Mouse (Mus musculus) olfactory bulb, adult 2 months (tissue): ENCODE measurements around the gene Gm11492. TPM values are rescaled to one million over a fixed set of nuclear protein-coding genes. Genes with fewer than 3 reads are reported as not detected.

ENCODE experiments used
- H3K27ac ChIP-seq: fragments of 200-500 bp; 2 replicates; pipeline ENCODE4 v1.5.1; 2012; ENCODE audit warnings: low read depth, low read length; ENCODE audit not compliant: insufficient read depth
- H3K4me1 ChIP-seq: fragments of 200-500 bp; 2 replicates; pipeline ENCODE4 v1.6.1; 2012; ENCODE audit warnings: low read length; ENCODE audit not compliant: control insufficient read depth, insufficient read depth
- H3K4me3 ChIP-seq: fragments of 200-500 bp; 2 replicates; pipeline ENCODE4 v1.5.1; 2012; ENCODE audit warnings: mild to moderate bottlenecking, low read depth, low read length, moderate library complexity; ENCODE audit not compliant: insufficient read depth
- CTCF ChIP-seq: fragments of 200-500 bp; IDR thresholded peaks from 2 replicates; pipeline ENCODE4 v1.5.1; 2012; ENCODE audit warnings: low read depth, mild to moderate bottlenecking, low read length, moderate library complexity; ENCODE audit not compliant: insufficient read depth
- POLR2A ChIP-seq: fragments of 200-500 bp; IDR thresholded peaks from 2 replicates; pipeline ENCODE4 v1.6.1; 2012; ENCODE audit warnings: mild to moderate bottlenecking, low read depth, low read length, moderate library complexity; ENCODE audit not compliant: insufficient read depth
- WGBS: fragments of 180-500 bp; shearing (Covaris S2); methylation state at CpG from one replicate; pipeline ENCODE4 v1.1.7; 2018; 5-methylcytosine and 5-hydroxymethylcytosine counted together
- polyA plus RNA-seq: library from polyadenylated mRNA; stranded (reverse); fragments of >200 nt; gene quantifications from 2 replicates; pipeline ENCODE4 v1.2.4, GENCODE M21; 2012; ENCODE audit warnings: low replicate concordance; ENCODE audit not compliant: missing spikeins, insufficient read depth, insufficient read length

Gm11492 gene
- polyA plus RNA-seq, 1 experiment, result not detected

- H3K4me1 ChIP-seq, result peaks cover 53% of the 10 kb centered on the region
- H3K4me3 ChIP-seq, result peak overlapping the region; percentile 89
- WGBS, result 17% methylated on average over 6 of the region's 6 CpGs
- no peak for TF ChIP-seq POLR2A
- TF ChIP-seq CTCF, result no peak
- peak overlapping the region; percentile 72 for H3K27ac ChIP-seq
Measured at GRCm38 (mm10) chr11:87577601-87578248, 11.3 kb downstream of the Gm11492 start.

- under 1% methylated on average over 40 of the region's 40 CpGs for WGBS
- peak overlapping the region; percentile 89 for H3K4me3 ChIP-seq
- peak overlapping the region; percentile 92 for H3K27ac ChIP-seq
- TF ChIP-seq CTCF (no peak), POLR2A (peak; percentile 69; the same call in 1 of the 2 replicates)
- H3K4me1 ChIP-seq, result peaks cover 54% of the 10 kb centered on the region
Measured at GRCm38 (mm10) chr11:87578249-87578962, 12.0 kb downstream of the Gm11492 start.

GRCm38 (mm10) chr11:87578963-87579601 lies 12.6 kb downstream of the Gm11492 start:
- WGBS, result 12% methylated on average over 10 of the region's 10 CpGs
- peaks cover 50% of the 10 kb centered on the region for H3K4me1 ChIP-seq
- TF ChIP-seq POLR2A (no peak), CTCF (no peak)
- H3K27ac ChIP-seq, result peak overlapping the region; percentile 92
- H3K4me3 ChIP-seq, result peak overlapping the region; percentile 89

GRCm38 (mm10) chr11:87579713-87580112 lies 13.3 kb downstream of the Gm11492 start:
- TF ChIP-seq CTCF, result no peak
- no peak for TF ChIP-seq POLR2A
- peak overlapping the region; percentile 22; the same call in 1 of the 2 replicates for H3K4me3 ChIP-seq
- WGBS, result 50% methylated on average over 1 of the region's 1 CpGs
- H3K4me1 ChIP-seq, result peaks cover 47% of the 10 kb centered on the region
- peak overlapping the region; percentile 16 for H3K27ac ChIP-seq

- 0 out of 2 replicates have a peak overlapping the region, but pooled peaks have one; percentile 8 for H3K27ac ChIP-seq
- H3K4me1 ChIP-seq, result peaks cover 43% of the 10 kb centered on the region
- 51% methylated on average over 10 of the region's 10 CpGs for WGBS
- peak overlapping the region; percentile 8; the same call in 1 of the 2 replicates for H3K4me3 ChIP-seq
- TF ChIP-seq CTCF (no peak), POLR2A (no peak)
Measured at GRCm38 (mm10) chr11:87580543-87581085, 14.2 kb downstream of the Gm11492 start.

GRCm38 (mm10) chr11:87581161-87581865 lies 14.9 kb downstream of the Gm11492 start:
- Histone ChIP-seq H3K4me3 (peak overlapping the region; percentile 8; the same call in 1 of the 2 replicates), H3K27ac (peak overlapping the region; percentile 8; the same call in 1 of the 2 replicates)
- WGBS, result 81% methylated on average over 12 of the region's 12 CpGs

GRCm38 (mm10) chr11:87581933-87582710 lies 15.7 kb downstream of the Gm11492 start:
- no peak overlapping the region for H3K4me3 ChIP-seq
- WGBS, result 60% methylated on average over 8 of the region's 8 CpGs
- no peak for TF ChIP-seq CTCF
- TF ChIP-seq POLR2A, result no peak
- H3K27ac ChIP-seq, result peak overlapping the region; percentile 22; the same call in 1 of the 2 replicates
- H3K4me1 ChIP-seq, result peaks cover 35% of the 10 kb centered on the region

More at GRCm38 (mm10) chr11:87581161-87581865, 14.9 kb downstream of the Gm11492 start:
- H3K4me1 ChIP-seq, result peaks cover 42% of the 10 kb centered on the region
- TF ChIP-seq CTCF (no peak), POLR2A (no peak)
